Mouse (Mus musculus) midbrain, embryonic 13.5 days (tissue): ENCODE data around the gene Aldh1a3. TPM values are rescaled to one million over a fixed set of nuclear protein-coding genes. Genes with fewer than 3 reads are reported as not detected.

Source experiments
- ATAC-seq: fragments of 200-750 bp; cut with Nextera tagmentation; 2 replicates; pipeline ENCODE4 v1.8.0; 2017; ENCODE audit warnings: mild to moderate bottlenecking, moderate TSS enrichment, moderate library complexity
- H3K27ac ChIP-seq: fragments of 300-500 bp; sonication (generic); 2 replicates; pipeline ENCODE4 v1.5.1; 2015; ENCODE audit warnings: inconsistent platforms, mild to moderate bottlenecking, moderate library complexity
- H3K27me3 ChIP-seq: fragments of 300-500 bp; sonication (generic); 2 replicates; pipeline ENCODE4 v1.6.1; 2015; ENCODE audit warnings: mild to moderate bottlenecking, inconsistent platforms
- H3K36me3 ChIP-seq: fragments of 300-500 bp; sonication (generic); 2 replicates; pipeline ENCODE4 v1.6.1; 2015; ENCODE audit warnings: mild to moderate bottlenecking, inconsistent platforms
- H3K4me1 ChIP-seq: fragments of 300-500 bp; sonication (generic); replicated peaks from 2 replicates; pipeline ENCODE4 v1.6.1; 2015; ENCODE audit warnings: inconsistent platforms
- H3K4me2 ChIP-seq: fragments of 300-500 bp; sonication (generic); replicated peaks from 2 replicates; pipeline ENCODE4 v1.6.1; 2015; ENCODE audit warnings: moderate library complexity, mild to moderate bottlenecking, inconsistent platforms
- H3K4me3 ChIP-seq: fragments of 300-500 bp; sonication (generic); replicated peaks from 2 replicates; pipeline ENCODE4 v1.5.1; 2015; ENCODE audit warnings: mild to moderate bottlenecking, inconsistent platforms
- H3K9ac ChIP-seq: fragments of 300-500 bp; sonication (generic); replicated peaks from 2 replicates; pipeline ENCODE4 v1.6.1; 2015; ENCODE audit warnings: mild to moderate bottlenecking, inconsistent platforms
- H3K9me3 ChIP-seq: fragments of 300-500 bp; sonication (generic); 2 replicates; pipeline ENCODE4 v1.6.1; 2016; ENCODE audit warnings: mild to moderate bottlenecking, inconsistent platforms
- WGBS: fragments of 180-500 bp; shearing (Covaris S2); methylation state at CpG from one replicate; pipeline ENCODE4 v1.1.7; 2015; 5-methylcytosine and 5-hydroxymethylcytosine counted together
- polyA plus RNA-seq: library from polyadenylated mRNA; unstranded; fragments of >200 nt; fragmentation: Nextera tagmentation; extraction: Ambion mirVana; gene quantifications from 2 replicates; pipeline ENCODE4 v1.2.1, GENCODE M21; 2015

Gene Aldh1a3
- polyA plus RNA-seq, 1 experiment from 2014 or later = 0.71 TPM

GRCm38 (mm10) chr7:66406971-66407370, 20.3 kb downstream of the Aldh1a3 start:
- H3K4me2 ChIP-seq = no peak overlapping the region
- WGBS = 83% methylated on average over 8 of the region's 8 CpGs

GRCm38 (mm10) chr7:66405951-66406721, 21.2 kb downstream of the Aldh1a3 start:
- Histone ChIP-seq H3K9me3 (no peaks in the 10 kb centered on the region), H3K4me2 (no peak overlapping the region), H3K27me3 (no peaks in the 10 kb centered on the region), H3K27ac (no peak overlapping the region), H3K4me3 (no peak overlapping the region), H3K36me3 (no peaks in the 10 kb centered on the region), H3K9ac (no peak overlapping the region), H3K4me1 (peaks cover 6% of the 10 kb centered on the region; the same call in 1 of the 2 replicates)
- ATAC-seq = no peak
- 65% methylated on average over 13 of the region's 13 CpGs for WGBS

More at GRCm38 (mm10) chr7:66406971-66407370, 20.3 kb downstream of the Aldh1a3 start:
- Histone ChIP-seq H3K36me3 (no peaks in the 10 kb centered on the region), H3K4me3 (no peak overlapping the region), H3K27me3 (no peaks in the 10 kb centered on the region), H3K9ac (no peak overlapping the region), H3K4me1 (no peaks in the 10 kb centered on the region), H3K9me3 (no peaks in the 10 kb centered on the region), H3K27ac (no peak overlapping the region)
- ATAC-seq = no peak

DNA sequence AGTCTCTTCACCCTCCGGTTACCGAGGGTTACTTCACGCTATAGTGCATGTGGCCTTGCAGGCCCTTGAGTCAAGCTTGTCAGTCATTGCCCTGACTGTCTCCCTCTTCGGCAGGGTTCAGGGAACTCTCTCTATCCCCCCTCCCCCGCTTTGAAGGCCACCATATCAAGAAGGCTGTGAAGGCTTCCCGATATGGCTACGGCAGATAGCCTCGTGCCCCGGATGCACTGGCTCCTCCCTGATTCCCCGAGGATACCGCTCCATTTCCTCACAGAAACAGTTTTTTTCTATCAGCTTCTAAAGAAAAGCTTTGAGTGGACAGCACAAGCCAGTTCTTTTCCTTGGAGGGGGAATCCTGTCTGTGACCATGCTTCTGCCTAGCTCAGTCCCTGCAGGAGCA, 21.8 kb downstream of the Aldh1a3 start:
- H3K27ac ChIP-seq = no peak overlapping the region
- no peak for ATAC-seq
- H3K4me2 ChIP-seq = no peak overlapping the region
- WGBS = 70% methylated on average over 11 of the region's 11 CpGs
- no peaks in the 10 kb centered on the region for H3K9me3 ChIP-seq
- H3K27me3 ChIP-seq = no peaks in the 10 kb centered on the region
- peaks cover 7% of the 10 kb centered on the region; the same call in 1 of the 2 replicates for H3K4me1 ChIP-seq
- H3K36me3 ChIP-seq = no peaks in the 10 kb centered on the region
- no peak overlapping the region for H3K4me3 ChIP-seq
- H3K9ac ChIP-seq = no peak overlapping the region

DNA sequence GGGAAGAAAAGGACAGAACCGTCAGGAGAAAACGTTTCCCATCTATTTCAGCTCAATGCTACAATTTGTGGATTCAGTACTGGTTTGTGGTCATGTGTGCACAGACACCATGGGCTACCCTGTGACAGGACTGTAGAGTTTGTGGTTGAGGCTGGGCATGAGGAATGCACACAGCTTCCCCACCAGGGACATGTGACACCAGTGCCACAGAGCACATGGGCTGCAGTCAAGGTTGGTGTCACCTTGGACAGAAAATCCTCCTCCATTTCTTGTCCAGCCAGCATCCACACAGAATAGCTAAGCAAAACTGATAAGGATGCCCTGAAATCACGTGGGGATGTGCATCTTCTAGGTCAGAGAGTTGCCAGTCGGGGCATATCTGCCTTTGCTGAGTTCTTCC, 22.5 kb downstream of the Aldh1a3 start:
- 84% methylated on average over 4 of the region's 4 CpGs for WGBS
- no peaks in the 10 kb centered on the region for H3K36me3 ChIP-seq
- H3K27ac ChIP-seq = no peak overlapping the region
- no peak for ATAC-seq
- no peaks in the 10 kb centered on the region for H3K9me3 ChIP-seq
- H3K4me2 ChIP-seq = no peak overlapping the region
- no peak overlapping the region for H3K9ac ChIP-seq
- no peak overlapping the region for H3K4me3 ChIP-seq
- no peaks in the 10 kb centered on the region for H3K27me3 ChIP-seq
- peaks cover 7% of the 10 kb centered on the region; the same call in 1 of the 2 replicates for H3K4me1 ChIP-seq

DNA sequence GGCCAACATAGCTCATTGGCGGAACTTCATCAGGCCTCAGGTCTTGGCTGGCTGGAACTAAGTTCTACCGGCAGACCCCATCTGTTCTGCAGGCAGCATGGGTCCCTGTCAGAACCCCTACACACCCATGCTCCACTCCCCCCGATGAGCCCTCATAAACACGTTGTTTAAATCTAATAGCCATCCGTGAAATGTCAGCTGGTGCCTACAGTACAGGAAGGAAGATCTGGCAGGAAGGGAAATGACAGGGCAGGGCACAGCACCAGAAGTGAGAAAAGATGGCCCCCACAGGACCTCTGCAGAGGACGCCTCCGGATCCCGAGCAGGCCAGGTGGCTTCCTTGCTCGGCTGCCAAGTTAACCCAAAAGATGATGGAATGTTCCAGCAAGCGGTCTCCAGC, 23.2 kb downstream of the Aldh1a3 start:
- H3K4me2 ChIP-seq = no peak overlapping the region
- H3K4me1 ChIP-seq = peaks cover 7% of the 10 kb centered on the region; the same call in 1 of the 2 replicates
- ATAC-seq = no peak
- no peak overlapping the region for H3K27ac ChIP-seq
- H3K27me3 ChIP-seq = no peaks in the 10 kb centered on the region
- H3K4me3 ChIP-seq = no peak overlapping the region
- H3K36me3 ChIP-seq = no peaks in the 10 kb centered on the region
- no peaks in the 10 kb centered on the region for H3K9me3 ChIP-seq
- H3K9ac ChIP-seq = no peak overlapping the region
- 83% methylated on average over 10 of the region's 10 CpGs for WGBS

- H3K4me3 ChIP-seq = no peak overlapping the region
- no peak overlapping the region for H3K27ac ChIP-seq
- H3K4me2 ChIP-seq = no peak overlapping the region
- ATAC-seq = no peak
- no peaks in the 10 kb centered on the region for H3K36me3 ChIP-seq
- 89% methylated on average over 5 of the region's 5 CpGs for WGBS
- H3K9me3 ChIP-seq = no peaks in the 10 kb centered on the region
- peaks cover 7% of the 10 kb centered on the region; the same call in 1 of the 2 replicates for H3K4me1 ChIP-seq
- H3K9ac ChIP-seq = no peak overlapping the region
- H3K27me3 ChIP-seq = no peaks in the 10 kb centered on the region
Measured at GRCm38 (mm10) chr7:66402876-66403275, 24.4 kb downstream of the Aldh1a3 start.

DNA sequence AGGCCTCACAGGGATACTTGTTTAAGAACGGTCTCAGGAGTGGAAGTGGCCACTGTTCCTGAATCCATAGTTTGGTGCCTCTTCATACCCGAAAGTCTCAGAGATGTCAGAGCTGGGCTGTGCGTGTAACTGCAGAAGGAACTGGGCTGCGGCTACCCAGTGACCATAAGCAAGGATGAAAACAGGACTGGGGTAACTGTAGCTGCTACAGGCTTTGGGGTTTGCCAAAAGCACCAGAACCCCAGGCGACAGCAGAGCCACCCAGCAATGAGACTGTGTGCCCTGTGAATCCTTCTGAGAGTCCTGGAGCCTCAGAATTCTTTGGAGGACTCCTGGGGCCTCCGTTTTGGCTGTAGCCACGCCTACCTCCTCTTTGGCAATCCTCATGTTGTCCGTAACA, 25.7 kb downstream of the Aldh1a3 start:
- WGBS = 40% methylated on average over 8 of the region's 8 CpGs
- no peak for ATAC-seq
- Histone ChIP-seq H3K27me3 (no peaks in the 10 kb centered on the region), H3K4me3 (no peak overlapping the region), H3K4me1 (peaks cover 7% of the 10 kb centered on the region; the same call in 1 of the 2 replicates), H3K36me3 (no peaks in the 10 kb centered on the region), H3K4me2 (no peak overlapping the region), H3K9me3 (no peaks in the 10 kb centered on the region), H3K27ac (no peak overlapping the region), H3K9ac (no peak overlapping the region)

GRCm38 (mm10) chr7:66397288-66397687, 30.0 kb downstream of the Aldh1a3 start:
- no peak overlapping the region for H3K27ac ChIP-seq
- H3K36me3 ChIP-seq = no peaks in the 10 kb centered on the region
- no peak overlapping the region for H3K9ac ChIP-seq
- ATAC-seq = no peak
- peaks cover 7% of the 10 kb centered on the region; the same call in 1 of the 2 replicates for H3K4me1 ChIP-seq
- WGBS = 26% methylated on average over 3 of the region's 3 CpGs
- no peaks in the 10 kb centered on the region for H3K9me3 ChIP-seq
- no peak overlapping the region for H3K4me2 ChIP-seq
- H3K27me3 ChIP-seq = no peaks in the 10 kb centered on the region
- no peak overlapping the region for H3K4me3 ChIP-seq

DNA sequence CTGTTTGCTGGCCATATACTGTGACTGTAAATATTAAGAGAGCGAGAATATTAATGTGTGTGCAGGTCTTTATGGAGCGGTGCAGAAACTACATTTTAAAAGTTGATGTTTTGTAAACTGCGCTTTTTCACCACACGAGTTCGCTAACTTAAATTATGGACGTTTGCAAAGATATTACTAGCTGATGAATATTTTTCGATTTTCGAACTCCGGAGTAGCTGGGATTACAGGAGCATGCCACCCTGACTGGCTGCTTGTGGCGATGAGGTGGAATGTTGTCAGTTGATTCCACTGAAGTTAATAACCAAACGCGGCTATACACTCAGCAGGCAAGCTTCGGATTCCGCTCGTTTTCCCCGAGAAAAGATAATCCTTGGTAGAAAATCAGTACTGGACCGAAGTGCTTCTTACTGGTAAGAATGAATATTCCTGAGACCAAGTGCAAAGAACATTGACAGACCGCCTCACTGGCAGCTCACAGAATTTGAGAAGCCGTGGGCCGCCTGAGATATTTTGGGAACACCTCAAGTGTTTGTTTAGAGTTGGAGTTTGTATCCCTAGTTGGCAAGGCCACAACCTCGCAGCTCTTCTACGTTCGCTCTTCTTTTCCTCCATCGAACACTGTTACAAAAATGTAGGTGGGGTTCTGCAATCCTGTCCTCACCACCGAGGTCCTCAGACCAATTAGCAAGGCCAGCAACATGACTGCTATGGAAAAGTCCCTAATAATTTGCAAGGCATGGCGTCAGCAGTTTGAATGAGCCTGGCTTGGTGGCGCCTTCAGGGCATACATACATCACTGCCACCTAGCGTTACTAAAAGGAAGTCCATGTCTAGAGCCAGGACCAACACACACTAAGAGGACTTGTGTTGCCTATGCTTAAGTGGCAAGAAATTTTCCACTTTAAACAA, 38.4 kb downstream of the Aldh1a3 start:
- Histone ChIP-seq H3K9me3 (no peaks in the 10 kb centered on the region), H3K4me1 (peaks cover 18% of the 10 kb centered on the region), H3K27me3 (peaks cover 27% of the 10 kb centered on the region), H3K27ac (no peak overlapping the region), H3K9ac (peak overlapping the region; percentile 66), H3K36me3 (no peaks in the 10 kb centered on the region), H3K4me2 (peak overlapping the region; percentile 93), H3K4me3 (peak overlapping the region; percentile 50)
- WGBS = 10% methylated on average over 28 of the region's 28 CpGs
- peak; percentile 38 for ATAC-seq

GRCm38 (mm10) chr7:66387813-66388521, 39.4 kb downstream of the Aldh1a3 start, which contains the start of gene Lrrk1:
Gene Lrrk1 (minus strand): TSS chr7:66388350.
- Histone ChIP-seq H3K4me1 (peaks cover 18% of the 10 kb centered on the region), H3K9me3 (no peaks in the 10 kb centered on the region), H3K27ac (no peak within 1 kb of the TSS), H3K4me3 (peak within 1 kb of the TSS; percentile 50), H3K9ac (peak within 1 kb of the TSS; percentile 66), H3K27me3 (peaks cover 27% of the 10 kb centered on the region), H3K4me2 (peak within 1 kb of the TSS; percentile 93), H3K36me3 (no peaks in the 10 kb centered on the region)
- ATAC-seq = peak; percentile 85
- WGBS = under 1% methylated on average over 68 of the region's 70 CpGs

GRCm38 (mm10) chr7:66387419-66387812, 39.9 kb downstream of the Aldh1a3 start:
- Histone ChIP-seq H3K4me2 (peak overlapping the region; percentile 93), H3K9ac (peak overlapping the region; percentile 66; the same call in 1 of the 2 replicates), H3K4me3 (peak overlapping the region; percentile 50), H3K4me1 (peaks cover 18% of the 10 kb centered on the region), H3K9me3 (no peaks in the 10 kb centered on the region), H3K27ac (no peak overlapping the region), H3K36me3 (no peaks in the 10 kb centered on the region), H3K27me3 (peaks cover 27% of the 10 kb centered on the region)
- 3% methylated on average over 13 of the region's 13 CpGs for WGBS
- ATAC-seq = no peak
